Mouse (Mus musculus) liver, embryonic 15.5 days (tissue): ENCODE results near the gene Erich6. TPM values are rescaled to one million over a fixed set of nuclear protein-coding genes. Genes with fewer than 3 reads are reported as not detected.
A peak's percentile ranks its signal among the peaks of the same experiment; 100 is the strongest.

Experiments
- ATAC-seq: fragments of 200-750 bp; cut with Nextera tagmentation; 2 replicates; pipeline ENCODE4 v1.8.0; 2017; ENCODE audit warnings: moderate number of reproducible peaks, mild to moderate bottlenecking, moderate library complexity; ENCODE audit not compliant: insufficient read depth
- H3K27ac ChIP-seq: fragments of 300-500 bp; sonication (generic); replicated peaks from 2 replicates; pipeline ENCODE4 v1.5.1; 2015; ENCODE audit warnings: mild to moderate bottlenecking, inconsistent platforms
- H3K27me3 ChIP-seq: fragments of 300-500 bp; sonication (generic); 2 replicates; pipeline ENCODE4 v1.6.1; 2015; ENCODE audit warnings: mild to moderate bottlenecking, inconsistent platforms
- H3K36me3 ChIP-seq: fragments of 300-500 bp; sonication (generic); replicated peaks from 2 replicates; pipeline ENCODE4 v1.6.1; 2015; ENCODE audit warnings: moderate library complexity, mild to moderate bottlenecking, inconsistent platforms
- H3K4me1 ChIP-seq: fragments of 300-500 bp; sonication (generic); replicated peaks from 2 replicates; pipeline ENCODE4 v1.6.1; 2015; ENCODE audit warnings: inconsistent platforms
- H3K4me2 ChIP-seq: fragments of 300-500 bp; sonication (generic); 2 replicates; pipeline ENCODE4 v1.6.1; 2015; ENCODE audit warnings: moderate library complexity, mild to moderate bottlenecking, inconsistent platforms
- H3K4me3 ChIP-seq: fragments of 300-500 bp; sonication (generic); replicated peaks from 2 replicates; pipeline ENCODE4 v1.5.1; 2015; ENCODE audit warnings: mild to moderate bottlenecking, inconsistent platforms
- H3K9ac ChIP-seq: fragments of 300-500 bp; sonication (generic); 2 replicates; pipeline ENCODE4 v1.6.1; 2015; ENCODE audit warnings: moderate library complexity, mild to moderate bottlenecking, inconsistent platforms
- H3K9me3 ChIP-seq: fragments of 300-500 bp; sonication (generic); replicated peaks from 2 replicates; pipeline ENCODE4 v1.6.1; 2016; ENCODE audit warnings: inconsistent platforms
- WGBS: fragments of 180-500 bp; shearing (Covaris S2); methylation state at CpG from one replicate; pipeline ENCODE4 v1.1.7; 2015; ENCODE audit warnings: mixed read lengths; ENCODE audit not compliant: insufficient replicate concordance; 5-methylcytosine and 5-hydroxymethylcytosine counted together
- polyA plus RNA-seq: library from polyadenylated mRNA; unstranded; fragments of >200 nt; fragmentation: Nextera tagmentation; extraction: Ambion mirVana; gene quantifications from 2 replicates; pipeline ENCODE4 v1.2.1, GENCODE M21; 2015

Erich6 gene
- not detected in 2 replicates for polyA plus RNA-seq

DNA sequence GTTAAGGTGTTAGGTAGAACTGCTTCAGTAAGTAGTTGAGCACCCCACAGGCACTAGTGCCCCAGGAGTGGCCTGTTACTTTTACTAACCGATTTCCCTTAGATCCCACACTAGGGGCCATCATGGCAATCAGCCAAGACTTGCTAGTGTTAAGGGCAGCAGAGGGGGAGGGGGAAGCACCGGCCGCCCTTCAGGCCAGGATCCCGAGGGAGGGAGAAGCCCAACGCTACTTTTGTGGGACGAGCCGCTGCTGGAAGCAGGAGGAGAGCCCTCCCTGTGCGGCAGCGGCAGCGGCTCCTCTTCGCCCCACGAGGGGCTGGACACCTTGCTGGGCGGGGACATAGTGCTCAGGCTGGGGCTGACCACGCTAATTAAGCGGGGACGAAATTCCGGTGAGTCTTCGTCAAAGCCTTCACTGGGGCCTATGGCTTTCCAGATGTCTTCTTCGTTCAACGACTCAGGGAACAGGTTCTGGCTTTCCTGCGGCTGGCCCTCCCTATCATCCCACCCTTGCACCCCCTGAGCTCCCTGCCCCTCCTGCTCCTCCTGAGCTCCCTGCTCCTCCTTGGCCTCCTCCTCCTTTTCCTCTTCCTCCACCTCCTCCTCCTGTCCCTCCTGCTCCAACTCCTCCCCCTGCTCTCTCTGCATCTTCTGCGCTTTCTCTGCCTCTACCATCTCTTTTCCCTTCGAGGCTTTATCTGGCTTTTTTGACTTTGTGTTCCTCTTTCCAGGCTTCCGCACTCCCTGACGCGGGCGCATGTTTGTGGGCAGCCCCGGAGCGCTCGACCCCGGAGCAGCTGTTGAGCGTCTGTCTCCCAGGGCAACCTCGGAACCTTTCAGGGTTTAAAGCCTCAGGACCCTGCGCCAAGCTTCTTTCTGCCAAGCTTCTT is at the start of gene Erich6:
Erich6 (minus strand) TSS at position 802 of the 890 bp plus-strand sequence.
- Histone ChIP-seq H3K9ac (peak within 1 kb of the TSS; percentile 15; the same call in 1 of the 2 replicates), H3K4me3 (peak within 1 kb of the TSS; percentile 47), H3K27me3 (no peaks in the 10 kb centered on the region), H3K36me3 (no peaks in the 10 kb centered on the region), H3K9me3 (no peaks in the 10 kb centered on the region), H3K27ac (no peak within 1 kb of the TSS), H3K4me1 (no peaks in the 10 kb centered on the region; the same call in 1 of the 2 replicates), H3K4me2 (peak within 1 kb of the TSS; percentile 76)
- ATAC-seq: no peak
- under 1% methylated on average over 34 of the region's 34 CpGs for WGBS

GRCm38 (mm10) chr3:58686206-58686921 is 49.4 kb upstream of the Erich6 start:
- ATAC-seq: peak; percentile 50

DNA sequence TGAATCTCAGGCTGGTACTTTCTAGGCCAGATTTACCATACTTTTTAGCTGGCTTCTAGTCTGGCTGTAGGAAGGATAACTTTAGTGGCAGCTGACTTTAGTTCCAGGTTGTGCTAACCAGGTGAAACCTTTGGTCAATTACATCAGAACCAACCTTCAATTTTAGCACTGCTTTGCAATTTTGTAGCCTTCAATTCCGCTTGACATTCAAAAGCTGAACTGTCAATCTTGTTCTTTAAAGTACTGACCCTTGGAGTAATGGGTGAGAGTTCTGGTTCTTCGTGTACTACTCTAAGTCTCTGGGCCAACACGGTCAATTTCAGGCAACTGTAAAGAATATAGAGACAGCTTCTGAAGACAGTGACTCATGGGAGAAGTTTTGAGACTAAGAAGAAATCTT is 48.4 kb upstream of the Erich6 start:
- Histone ChIP-seq H3K36me3 (no peaks in the 10 kb centered on the region), H3K4me2 (no peak overlapping the region), H3K9ac (no peak overlapping the region), H3K4me1 (0 out of 2 replicates have a peak, but pooled peaks cover 7% of the 10 kb centered on the region), H3K27ac (no peak overlapping the region), H3K9me3 (no peaks in the 10 kb centered on the region), H3K27me3 (no peaks in the 10 kb centered on the region), H3K4me3 (no peak overlapping the region)
- 60% methylated on average over 3 of the region's 3 CpGs for WGBS
- ATAC-seq: no peak

More at GRCm38 (mm10) chr3:58686206-58686921, 49.4 kb upstream of the Erich6 start:
- peak overlapping the region; percentile 32 for H3K4me2 ChIP-seq
- WGBS: 57% methylated on average over 7 of the region's 7 CpGs
- H3K27ac ChIP-seq: peak overlapping the region; percentile 38; the same call in 1 of the 2 replicates
- peaks cover 9% of the 10 kb centered on the region for H3K27me3 ChIP-seq
- H3K4me3 ChIP-seq: no peak overlapping the region
- no peak overlapping the region for H3K9ac ChIP-seq
- no peaks in the 10 kb centered on the region for H3K36me3 ChIP-seq
- peaks cover 10% of the 10 kb centered on the region; the same call in 1 of the 2 replicates for H3K4me1 ChIP-seq
- H3K9me3 ChIP-seq: no peaks in the 10 kb centered on the region

DNA sequence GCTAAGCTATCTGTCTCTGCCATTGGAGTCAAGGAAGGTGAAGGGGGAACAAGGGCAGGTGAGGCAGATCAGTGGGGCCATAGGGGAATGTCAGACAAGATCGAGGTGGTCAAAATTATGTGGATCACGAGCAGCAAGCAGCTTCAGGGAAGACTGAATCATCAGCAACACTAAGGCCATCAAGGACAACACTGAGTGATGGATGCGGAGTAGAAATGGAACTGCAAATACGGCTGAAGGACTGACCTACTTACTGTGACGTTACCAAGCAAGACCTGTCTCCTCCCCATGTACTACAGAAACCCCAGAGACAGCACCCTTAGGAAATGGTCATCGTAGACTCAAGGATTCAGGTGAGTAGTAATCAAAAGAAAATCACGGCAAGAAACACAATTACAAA is 46.3 kb upstream of the Erich6 start:
- Histone ChIP-seq H3K4me2 (no peak overlapping the region), H3K27ac (no peak overlapping the region), H3K4me3 (no peak overlapping the region), H3K27me3 (no peaks in the 10 kb centered on the region), H3K9me3 (no peaks in the 10 kb centered on the region), H3K36me3 (no peaks in the 10 kb centered on the region), H3K9ac (no peak overlapping the region), H3K4me1 (peaks cover 21% of the 10 kb centered on the region)
- 64% methylated on average over 7 of the region's 7 CpGs for WGBS
- ATAC-seq: no peak

- Histone ChIP-seq H3K4me1 (peaks cover 23% of the 10 kb centered on the region), H3K27ac (peak overlapping the region; percentile 19), H3K9me3 (no peaks in the 10 kb centered on the region), H3K4me3 (no peak overlapping the region), H3K36me3 (no peaks in the 10 kb centered on the region), H3K27me3 (no peaks in the 10 kb centered on the region), H3K9ac (no peak overlapping the region), H3K4me2 (no peak overlapping the region)
- 61% methylated on average over 4 of the region's 4 CpGs for WGBS
- ATAC-seq: no peak
Observed at GRCm38 (mm10) chr3:58682336-58682735, 45.3 kb upstream of the Erich6 start.

DNA sequence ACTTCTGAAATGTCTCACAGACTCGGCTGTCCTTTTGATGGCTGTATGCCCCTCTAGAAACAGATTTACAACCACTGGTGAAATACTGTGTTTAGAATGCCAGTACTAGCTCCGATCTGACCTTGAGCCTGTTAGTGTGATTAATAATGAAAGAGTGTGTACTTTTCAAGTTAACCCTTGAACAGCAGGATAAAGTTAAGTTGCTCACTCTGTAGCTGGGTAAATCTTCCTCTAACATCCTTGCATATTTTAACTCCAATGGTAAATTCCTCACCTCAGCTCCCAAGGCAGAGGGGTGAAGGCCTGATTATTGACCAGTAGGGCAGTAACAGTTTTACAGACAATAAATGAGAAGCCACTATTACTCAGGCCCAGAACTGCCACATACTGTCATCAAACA is 44.8 kb upstream of the Erich6 start:
- Histone ChIP-seq H3K27me3 (no peaks in the 10 kb centered on the region), H3K27ac (peak overlapping the region; percentile 19; the same call in 1 of the 2 replicates), H3K9ac (no peak overlapping the region), H3K4me2 (peak overlapping the region; percentile 27; the same call in 1 of the 2 replicates), H3K9me3 (no peaks in the 10 kb centered on the region), H3K4me3 (no peak overlapping the region), H3K4me1 (peaks cover 23% of the 10 kb centered on the region), H3K36me3 (no peaks in the 10 kb centered on the region)
- ATAC-seq: no peak
- 51% methylated on average over 2 of the region's 2 CpGs for WGBS

DNA sequence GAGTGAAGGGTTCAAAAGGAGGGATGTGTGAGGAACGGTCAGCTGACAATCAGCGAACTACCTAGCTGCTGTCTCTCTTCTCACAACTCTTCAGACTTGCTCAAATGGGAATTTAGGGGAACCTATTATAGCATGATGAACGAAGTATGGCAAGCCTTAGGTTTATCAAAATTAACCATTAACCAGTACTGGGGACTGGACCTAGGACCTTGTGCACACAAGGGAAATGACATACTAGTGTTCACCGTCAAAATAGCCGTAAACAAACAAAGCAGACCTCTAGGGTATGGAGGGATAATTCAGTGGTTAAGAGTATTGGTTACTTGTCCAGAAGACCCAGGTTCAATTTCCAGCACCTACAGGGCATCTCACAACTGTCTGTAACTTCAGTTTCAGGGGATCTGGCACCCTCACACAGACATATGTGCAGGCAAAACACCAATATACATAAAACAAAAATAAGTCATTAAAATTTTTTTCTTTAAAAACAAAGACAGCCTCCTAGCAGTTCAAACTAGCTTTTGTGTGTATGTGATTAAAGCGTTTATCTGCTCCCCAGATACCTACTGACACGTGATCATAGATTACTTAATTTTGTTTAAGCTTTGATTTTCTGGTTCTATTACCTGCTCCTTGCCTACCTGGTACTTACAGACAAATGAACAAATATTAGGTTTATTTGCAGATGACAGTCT is 44.1 kb upstream of the Erich6 start:
- Histone ChIP-seq H3K9me3 (no peaks in the 10 kb centered on the region), H3K4me3 (no peak overlapping the region; the same call in 1 of the 2 replicates), H3K4me2 (peak overlapping the region; percentile 31), H3K27ac (peak overlapping the region; percentile 65; the same call in 1 of the 2 replicates), H3K27me3 (no peaks in the 10 kb centered on the region), H3K36me3 (peaks cover under 1% of the 10 kb centered on the region; the same call in 1 of the 2 replicates), H3K9ac (no peak overlapping the region), H3K4me1 (peaks cover 23% of the 10 kb centered on the region)
- WGBS: 63% methylated on average over 7 of the region's 7 CpGs
- ATAC-seq: peak; percentile 53

DNA sequence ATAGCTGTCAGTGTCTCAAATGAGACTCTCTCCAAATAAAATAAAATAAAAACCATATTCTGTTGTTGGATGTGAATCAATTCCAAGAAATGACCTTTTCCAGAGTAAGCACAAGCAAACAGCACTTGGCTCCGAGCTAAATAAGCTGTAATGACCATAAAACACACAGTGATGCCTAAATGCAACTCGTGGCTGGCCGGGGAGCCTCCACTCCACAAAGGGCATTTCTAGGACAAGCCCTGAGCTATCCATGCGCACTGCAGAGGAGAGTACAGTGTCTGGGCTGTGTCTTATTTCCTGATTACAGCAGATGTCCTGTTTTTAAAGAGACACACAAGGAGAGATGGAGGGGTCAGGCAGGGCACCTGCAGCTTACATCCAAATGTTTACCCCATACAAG is 43.0 kb upstream of the Erich6 start:
- H3K4me1 ChIP-seq: peaks cover 23% of the 10 kb centered on the region
- no peak for ATAC-seq
- peaks cover 9% of the 10 kb centered on the region; the same call in 1 of the 2 replicates for H3K36me3 ChIP-seq
- no peak overlapping the region for H3K9ac ChIP-seq
- no peak overlapping the region for H3K27ac ChIP-seq
- H3K9me3 ChIP-seq: no peaks in the 10 kb centered on the region
- 57% methylated on average over 4 of the region's 4 CpGs for WGBS
- H3K4me2 ChIP-seq: no peak overlapping the region
- H3K4me3 ChIP-seq: no peak overlapping the region
- H3K27me3 ChIP-seq: no peaks in the 10 kb centered on the region

GRCm38 (mm10) chr3:58678905-58679304 is 41.9 kb upstream of the Erich6 start:
- Histone ChIP-seq H3K9me3 (no peaks in the 10 kb centered on the region), H3K36me3 (peaks cover 11% of the 10 kb centered on the region; the same call in 1 of the 2 replicates), H3K27me3 (no peaks in the 10 kb centered on the region), H3K4me1 (peaks cover 18% of the 10 kb centered on the region), H3K9ac (no peak overlapping the region), H3K4me3 (no peak overlapping the region), H3K4me2 (no peak overlapping the region), H3K27ac (no peak overlapping the region)
- no peak for ATAC-seq
- WGBS: 66% methylated on average over 2 of the region's 2 CpGs

DNA sequence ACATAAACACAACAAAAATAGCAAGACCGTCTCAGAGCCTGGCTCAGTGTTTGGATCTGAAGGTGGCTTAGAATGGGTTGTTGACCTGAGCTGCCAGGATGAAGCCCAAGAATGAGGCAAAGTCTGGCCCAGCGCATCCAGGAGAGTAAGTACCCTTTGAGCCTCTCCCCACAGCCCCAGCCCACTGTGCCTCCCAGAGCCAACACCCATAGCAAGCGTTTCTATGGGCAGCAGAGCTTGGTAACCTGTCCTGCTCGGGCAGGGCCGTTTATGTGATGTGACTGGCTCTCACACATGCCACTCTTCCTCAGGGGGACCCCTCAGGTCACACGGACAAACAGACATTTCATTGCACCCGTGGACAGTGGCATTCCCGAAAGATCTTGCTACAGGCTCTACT is 41.4 kb upstream of the Erich6 start:
- Histone ChIP-seq H3K9ac (no peak overlapping the region), H3K27ac (no peak overlapping the region), H3K4me1 (peaks cover 18% of the 10 kb centered on the region), H3K27me3 (no peaks in the 10 kb centered on the region), H3K4me2 (no peak overlapping the region), H3K4me3 (no peak overlapping the region), H3K9me3 (no peaks in the 10 kb centered on the region), H3K36me3 (peaks cover 11% of the 10 kb centered on the region; the same call in 1 of the 2 replicates)
- 61% methylated on average over 8 of the region's 8 CpGs for WGBS
- no peak for ATAC-seq
